In the genomic region with DNA sequence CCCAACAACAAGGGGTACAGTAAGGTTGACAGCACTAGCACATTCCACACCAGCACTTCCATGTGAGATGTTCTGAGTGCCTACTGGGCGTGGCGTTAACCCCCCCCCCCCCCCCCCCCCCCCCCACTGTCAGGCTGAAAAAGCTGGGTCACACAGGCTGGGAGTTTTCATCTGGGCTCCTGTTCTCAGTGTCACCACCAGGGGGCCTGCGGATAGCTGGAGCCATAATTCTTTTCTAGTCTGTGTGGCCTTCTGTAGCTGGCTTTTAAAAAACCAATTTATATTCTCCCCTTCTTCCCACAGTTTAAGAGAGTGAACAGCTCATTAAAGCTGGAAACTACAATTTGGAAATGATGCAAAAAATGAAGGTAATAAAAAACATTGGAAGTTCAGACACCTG, we compare ENCODE assay signal across 9 mouse cellular contexts.
DNase-seq lines count a peak whose midpoint lies in the region; ATAC-seq and TF ChIP-seq lines count a peak whose summit lies in the region.
"Had no signal": no experiment of that assay in that cellular context is flagged by ENCODE, and none has a peak within 500 bp of the region (broad histone marks: within the 10 kb centered on the region; RNA-seq: fewer than 3 reads in every experiment).

No protein-coding gene starts in this region.

- H3K4me1 ChIP-seq in thymus, adult 2 months (replicated peaks; ENCODE audit: control insufficient read depth, insufficient read depth, low read length), result no peaks in the 10 kb centered on the region
- H3K4me1 ChIP-seq in hindbrain, postnatal 0 days (ENCODE audit: insufficient read depth, low read length), result no peaks in the 10 kb centered on the region

- WGBS in thymus, adult 2 months, result 10% methylated on average over 3 of the region's 3 CpGs
- 12% methylated on average over 3 of the region's 3 CpGs for WGBS in hindbrain, postnatal 0 days

- no peak overlapping the region for H3K4me3 ChIP-seq in thymus, adult 2 months (ENCODE audit: control insufficient read depth, insufficient read depth, low read length)
- no peak overlapping the region for H3K4me3 ChIP-seq in hindbrain, postnatal 0 days (ENCODE audit: low read length)
- H3K4me3 ChIP-seq: myocyte had no signal

- peak; percentile 62; the same call in 1 of the 2 replicates for ATAC-seq in hindbrain, postnatal 0 days

- H3K4me2 ChIP-seq in hindbrain, postnatal 0 days (ENCODE audit: low read depth, low read length), result no peak overlapping the region

- no peaks in the 10 kb centered on the region for H3K27me3 ChIP-seq in thymus, adult 2 months (ENCODE audit: control insufficient read depth, insufficient read depth, low read length)
- no peaks in the 10 kb centered on the region for H3K27me3 ChIP-seq in hindbrain, postnatal 0 days (ENCODE audit: insufficient read depth, low read length)

- no peak for TF ChIP-seq POLR2A in thymus, adult 2 months (IDR thresholded peaks at IDR 0.05; ENCODE audit: control insufficient read depth, extremely low read depth, insufficient read depth, low read length, poor library complexity)

- H3K9me3 ChIP-seq in hindbrain, postnatal 0 days (ENCODE audit: low read length), result no peaks in the 10 kb centered on the region

- H3K9ac ChIP-seq in hindbrain, postnatal 0 days (replicated peaks; ENCODE audit: low read length), result no peak overlapping the region

- no peak for TF ChIP-seq CTCF in thymus, adult 2 months (IDR thresholded peaks at IDR 0.05; ENCODE audit: borderline replicate concordance, control insufficient read depth, extremely low read depth, insufficient read depth, low read length, poor library complexity)
- TF ChIP-seq CTCF in hindbrain, postnatal 0 days (IDR thresholded peaks at IDR 0.05; ENCODE audit: low read depth), result peak; percentile 73

- DNase-seq in gastrocnemius, adult 18-20 months (ENCODE audit: low spot score), result peak; percentile 44
- DNase-seq in gastrocnemius, postnatal 25 days, result no peak
- DNase-seq in thymus, adult 2 months, result peak; percentile 17
- no peak for DNase-seq in thymus, adult 18-20 months
- DNase-seq in cerebellum, postnatal 25 days, result peak; percentile 43 to 69
- peak; percentile 72 for DNase-seq in hindbrain, postnatal 0 days (ENCODE audit: low spot score)
- peak; percentile 14 for DNase-seq in lung, postnatal 25 days (ENCODE audit: low spot score)
- peak; percentile 43 for DNase-seq in thymus, postnatal 0 days (ENCODE audit: low spot score)

- no peaks in the 10 kb centered on the region for H3K36me3 ChIP-seq in thymus, adult 2 months (ENCODE audit: control insufficient read depth, insufficient read depth, low read length)
- no peaks in the 10 kb centered on the region for H3K36me3 ChIP-seq in hindbrain, postnatal 0 days (ENCODE audit: insufficient read depth, low read length)

- H3K27ac ChIP-seq in thymus, adult 2 months (ENCODE audit: control insufficient read depth, insufficient read depth, low read length), result no peak overlapping the region
- H3K27ac ChIP-seq in hindbrain, postnatal 0 days, result no peak overlapping the region

Comparison
In these comparisons a context has a peak if more than half of its experiments do, and no peak if none do; other contexts are left out.
1. DNase-seq: peak in gastrocnemius, adult 18-20 months (single experiment), thymus, adult 2 months (single experiment), cerebellum, postnatal 25 days (2 of 2), hindbrain, postnatal 0 days (single experiment), lung, postnatal 25 days (single experiment) and thymus, postnatal 0 days (single experiment); none in gastrocnemius, postnatal 25 days (single experiment) and thymus, adult 18-20 months (0 of 2).